Mouse (Mus musculus) hindbrain, postnatal 0 days (tissue): Measurements from ENCODE around the gene Ctr9. TPM values are rescaled to one million over a fixed set of nuclear protein-coding genes. Genes with fewer than 3 reads are reported as not detected.
A peak's percentile ranks its signal among the peaks of the same experiment; 100 is the strongest.

Experiments
- ATAC-seq: fragments of 200-750 bp; cut with Nextera tagmentation; 2 replicates; pipeline ENCODE4 v1.8.0; 2017; ENCODE audit warnings: mild to moderate bottlenecking, moderate TSS enrichment, moderate library complexity
- DNase-seq: peaks from one replicate; pipeline ENCODE4 v3.0.0-alpha.2; 2015; ENCODE audit warnings: low spot score
- H3K27ac ChIP-seq: fragments of 300-500 bp; sonication (generic); 2 replicates; pipeline ENCODE4 v1.5.1; 2014; ENCODE audit warnings: mild to moderate bottlenecking
- H3K27me3 ChIP-seq: fragments of 300-500 bp; sonication (generic); 2 replicates; pipeline ENCODE4 v1.6.1; 2014; ENCODE audit warnings: low read length, mixed read lengths; ENCODE audit not compliant: insufficient read depth
- H3K36me3 ChIP-seq: fragments of 300-500 bp; sonication (generic); 2 replicates; pipeline ENCODE4 v1.6.1; 2014; ENCODE audit warnings: low read length, mixed read lengths; ENCODE audit not compliant: insufficient read depth
- H3K4me1 ChIP-seq: fragments of 300-500 bp; sonication (generic); 2 replicates; pipeline ENCODE4 v1.6.1; 2014; ENCODE audit warnings: antibody characterized with exemption, low read length, mixed read lengths; ENCODE audit not compliant: insufficient read depth
- H3K4me2 ChIP-seq: fragments of 300-500 bp; sonication (generic); 2 replicates; pipeline ENCODE4 v1.6.1; 2014; ENCODE audit warnings: low read depth, mild to moderate bottlenecking, low read length, moderate library complexity, mixed read lengths
- H3K4me3 ChIP-seq: fragments of 300-500 bp; sonication (generic); 2 replicates; pipeline ENCODE4 v1.5.1; 2014; ENCODE audit warnings: low read length
- H3K9ac ChIP-seq: fragments of 300-500 bp; sonication (generic); replicated peaks from 2 replicates; pipeline ENCODE4 v1.6.1; 2014; ENCODE audit warnings: mild to moderate bottlenecking, low read length, moderate library complexity, mixed read lengths
- H3K9me3 ChIP-seq: fragments of 300-500 bp; sonication (generic); 2 replicates; pipeline ENCODE4 v1.6.1; 2016; ENCODE audit warnings: low read length, mixed read lengths
- CTCF ChIP-seq: IDR thresholded peaks from 2 replicates; pipeline ENCODE4 v1.5.1; 2016; ENCODE audit warnings: antibody characterized with exemption, control low read depth, low read depth
- WGBS: fragments of 180-500 bp; shearing (Covaris S2); extraction: QIAGEN DNeasy Blood & Tissue Kit; methylation state at CpG from one replicate; pipeline ENCODE4 v1.1.7; 2014; 5-methylcytosine and 5-hydroxymethylcytosine counted together
- polyA plus RNA-seq: library from polyadenylated mRNA; unstranded; fragments of >200 nt; fragmentation: Nextera tagmentation; extraction: Ambion mirVana; gene quantifications from 2 replicates; pipeline ENCODE4 v1.2.1, GENCODE M21; 2015
- total RNA-seq: library from RNA; depleted of rRNA; stranded (reverse); fragments of >200 nt; gene quantifications from 2 replicates; pipeline ENCODE4 v1.2.3, GENCODE M21; 2014; rRNA removed

The Ctr9 gene
- total RNA-seq (33.6 and 42.3 TPM in 2 replicates), polyA plus RNA-seq (57.6 and 60.0 TPM in 2 replicates)

DNA sequence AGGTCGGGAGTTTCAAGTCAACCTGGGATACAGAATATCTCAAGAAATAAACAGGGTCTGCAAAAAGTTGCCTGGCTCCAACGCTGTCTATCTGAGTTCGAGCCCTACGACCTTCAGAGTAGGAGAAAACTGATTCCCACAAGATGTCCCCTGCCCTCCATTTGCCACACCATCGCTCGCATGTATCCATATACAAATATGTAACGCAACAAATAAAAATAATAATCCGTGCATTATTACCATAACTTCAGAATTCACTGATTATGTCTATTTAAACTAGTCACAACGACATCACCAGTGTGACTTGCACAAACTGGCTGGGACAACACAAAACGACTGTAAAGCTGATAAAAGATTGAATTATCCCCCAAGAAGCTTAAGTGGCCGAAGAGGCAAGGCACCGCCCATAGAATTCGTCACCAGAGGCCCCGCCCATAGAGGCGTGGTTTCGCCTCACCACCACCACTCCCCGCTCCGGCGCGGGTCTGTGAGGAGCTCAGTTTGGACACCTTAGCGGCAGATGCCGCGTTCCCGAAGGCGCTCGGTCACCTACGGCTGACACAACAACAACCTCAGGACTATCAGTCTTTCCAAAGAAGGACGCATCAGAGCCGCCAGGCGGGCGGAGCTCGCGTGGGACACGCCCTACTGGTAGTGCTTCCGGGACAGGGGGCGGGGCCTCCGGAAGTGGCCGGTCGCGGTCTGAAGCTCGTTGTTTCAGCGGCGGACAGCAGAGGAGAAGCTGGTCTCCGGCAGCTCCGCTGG is at the start of gene Ctr9:
Gene Ctr9 (plus strand): TSS at position 671 of the 765 bp plus-strand sequence.
- WGBS = 5% methylated on average over 45 of the region's 45 CpGs
- ATAC-seq = peak; percentile 98

DNA sequence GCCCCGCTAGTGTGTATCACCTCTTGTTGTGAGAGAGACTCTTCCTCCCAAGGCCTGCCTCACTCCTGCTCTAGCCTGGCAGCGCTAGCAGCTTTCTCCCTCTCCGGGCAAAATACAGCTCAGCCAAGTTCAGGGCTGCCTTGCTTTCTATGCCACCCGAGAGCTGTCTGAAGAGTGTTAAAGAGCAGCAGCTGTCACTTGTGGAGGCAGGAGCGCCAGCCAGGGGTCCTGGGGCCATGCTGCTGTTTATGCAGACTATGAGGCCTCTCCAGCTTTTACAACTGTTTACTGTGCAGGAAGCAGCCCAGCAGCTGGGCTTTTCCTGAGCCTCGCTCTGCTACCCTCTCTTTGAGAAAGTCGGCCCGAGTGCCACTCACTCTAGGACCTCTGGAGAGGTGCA is 47.7 kb upstream of the Ctr9 start:
- Histone ChIP-seq H3K4me2 (no peak overlapping the region), H3K9me3 (no peaks in the 10 kb centered on the region), H3K27me3 (no peaks in the 10 kb centered on the region), H3K4me1 (no peaks in the 10 kb centered on the region), H3K27ac (no peak overlapping the region), H3K4me3 (no peak overlapping the region), H3K36me3 (no peaks in the 10 kb centered on the region), H3K9ac (no peak overlapping the region)
- TF ChIP-seq CTCF = no peak
- DNase-seq = no peak
- ATAC-seq = no peak
- WGBS = 61% methylated on average over 8 of the region's 8 CpGs

More for the DNA sequence above, at the start of gene Ctr9:
- Histone ChIP-seq H3K4me1 (0 out of 2 replicates have a peak, but pooled peaks cover 4% of the 10 kb centered on the region), H3K4me3 (peak within 1 kb of the TSS; percentile 90), H3K9me3 (no peaks in the 10 kb centered on the region), H3K9ac (peak within 1 kb of the TSS; percentile 70), H3K27me3 (no peaks in the 10 kb centered on the region), H3K4me2 (peak within 1 kb of the TSS; percentile 77), H3K27ac (peak within 1 kb of the TSS; percentile 93), H3K36me3 (peaks cover 4% of the 10 kb centered on the region; the same call in 1 of the 2 replicates)
- peak; percentile 25; the same call in 1 of the 2 replicates for TF ChIP-seq CTCF
- peak; percentile 95 for DNase-seq

DNA sequence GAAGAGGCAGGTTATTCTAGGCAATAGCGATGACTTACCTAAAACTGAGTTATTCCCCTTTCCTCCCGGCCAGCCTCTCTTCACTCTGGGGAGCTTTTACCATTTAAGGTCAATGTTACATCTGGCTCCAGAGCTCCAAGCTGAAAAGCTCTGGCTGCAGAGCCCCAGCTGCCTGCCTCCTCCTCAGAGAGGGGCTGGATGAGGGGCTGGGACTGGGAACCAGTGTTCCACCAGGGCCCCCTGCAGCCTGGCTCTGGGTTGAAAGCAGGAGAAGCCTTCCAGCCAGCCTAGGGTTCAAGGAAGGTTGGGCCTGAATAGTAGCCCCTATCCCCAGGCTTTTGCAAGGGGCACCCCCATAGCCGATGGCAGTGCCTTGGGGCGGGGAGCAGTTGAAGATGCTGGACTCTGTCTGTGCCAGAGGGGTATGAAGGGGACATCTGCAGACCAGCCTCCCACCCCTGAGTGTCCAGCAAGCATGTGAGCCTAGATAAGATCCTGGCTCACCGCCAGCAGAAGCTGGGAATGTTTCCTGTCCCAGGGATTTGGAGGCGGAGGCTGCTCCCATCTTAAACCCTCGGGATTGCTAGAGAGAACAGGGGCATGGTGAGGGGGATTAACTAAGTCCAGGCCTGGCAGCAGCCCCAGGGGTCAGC is 46.6 kb upstream of the Ctr9 start, which contains the start of gene Mrvi1:
Gene Mrvi1 (minus strand): TSS at position 409 of the 653 bp plus-strand sequence.
- DNase-seq (peak; percentile 39), ATAC-seq (no peak)
- Histone ChIP-seq H3K4me3 (no peak within 1 kb of the TSS), H3K4me1 (no peaks in the 10 kb centered on the region), H3K27ac (peak within 1 kb of the TSS; percentile 16; the same call in 1 of the 2 replicates), H3K9ac (no peak within 1 kb of the TSS), H3K9me3 (no peaks in the 10 kb centered on the region), H3K36me3 (no peaks in the 10 kb centered on the region), H3K27me3 (no peaks in the 10 kb centered on the region), H3K4me2 (no peak within 1 kb of the TSS)
- WGBS = 60% methylated on average over 7 of the region's 7 CpGs
- no peak for TF ChIP-seq CTCF

GRCm38 (mm10) chr7:110982764-110983163 is 46.0 kb upstream of the Ctr9 start:
- DNase-seq = peak; percentile 37
- WGBS = 74% methylated on average over 4 of the region's 4 CpGs
- Histone ChIP-seq H3K36me3 (no peaks in the 10 kb centered on the region), H3K27me3 (no peaks in the 10 kb centered on the region), H3K4me3 (no peak overlapping the region), H3K9me3 (no peaks in the 10 kb centered on the region), H3K9ac (no peak overlapping the region), H3K27ac (no peak overlapping the region), H3K4me2 (no peak overlapping the region), H3K4me1 (no peaks in the 10 kb centered on the region)
- ATAC-seq = no peak
- TF ChIP-seq CTCF = peak; percentile 53

DNA sequence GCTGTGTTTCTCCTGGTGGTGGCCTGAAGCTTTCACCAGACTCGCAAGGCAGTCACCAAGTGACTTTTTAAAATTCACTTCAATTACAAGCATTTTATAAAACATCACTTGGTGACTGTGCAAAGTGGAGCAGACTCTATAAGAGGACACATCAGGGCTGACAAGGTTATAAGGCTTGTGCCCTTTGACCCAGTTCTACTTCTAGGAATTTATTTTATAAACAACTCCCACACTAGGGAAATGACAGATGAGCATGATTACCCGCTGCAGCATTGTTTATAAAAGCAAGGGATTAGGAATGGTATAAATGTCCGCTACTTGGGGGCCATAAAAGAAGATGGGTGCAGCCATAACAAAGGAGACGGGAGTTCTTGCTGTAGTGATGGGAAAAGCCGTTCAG is 45.1 kb upstream of the Ctr9 start:
- WGBS = 69% methylated on average over 5 of the region's 5 CpGs
- no peak for DNase-seq
- no peaks in the 10 kb centered on the region for H3K36me3 ChIP-seq
- ATAC-seq = no peak
- H3K4me3 ChIP-seq = no peak overlapping the region
- no peak overlapping the region for H3K4me2 ChIP-seq
- H3K27me3 ChIP-seq = no peaks in the 10 kb centered on the region
- no peaks in the 10 kb centered on the region for H3K9me3 ChIP-seq
- no peak overlapping the region for H3K27ac ChIP-seq
- H3K9ac ChIP-seq = no peak overlapping the region
- H3K4me1 ChIP-seq = no peaks in the 10 kb centered on the region
- TF ChIP-seq CTCF = no peak

GRCm38 (mm10) chr7:110985581-110986265 is 43.0 kb upstream of the Ctr9 start:
- H3K4me2 ChIP-seq = no peak overlapping the region
- H3K4me1 ChIP-seq = no peaks in the 10 kb centered on the region
- no peak for DNase-seq
- H3K36me3 ChIP-seq = no peaks in the 10 kb centered on the region
- H3K4me3 ChIP-seq = no peak overlapping the region
- no peak for TF ChIP-seq CTCF
- H3K9me3 ChIP-seq = no peaks in the 10 kb centered on the region
- no peaks in the 10 kb centered on the region for H3K27me3 ChIP-seq
- no peak overlapping the region for H3K27ac ChIP-seq
- 56% methylated on average over 7 of the region's 7 CpGs for WGBS
- no peak overlapping the region for H3K9ac ChIP-seq
- no peak for ATAC-seq
